Mouse (Mus musculus) ES-E14 (cell line): ENCODE data around the gene Pik3ap1. TPM values are rescaled to one million over a fixed set of nuclear protein-coding genes. Genes with fewer than 3 reads are reported as not detected.
A peak's percentile ranks its signal among the peaks of the same experiment; 100 is the strongest.

Experiments used
- DNase-seq: peaks from one replicate; pipeline ENCODE4 v3.0.0-alpha.2; 2013; ENCODE audit warnings: low read depth, low spot score
- H3K27ac ChIP-seq: 2 replicates; pipeline ENCODE4 v1.5.1; 2012; ENCODE audit warnings: low read depth, mild to moderate bottlenecking, low read length, moderate library complexity, mixed read lengths; ENCODE audit not compliant: poor library complexity, insufficient read depth, severe bottlenecking
- H3K36me3 ChIP-seq: 2 replicates; pipeline ENCODE4 v1.6.1; 2012; ENCODE audit warnings: mild to moderate bottlenecking, low read length, moderate library complexity, mixed read lengths; ENCODE audit not compliant: control insufficient read depth, poor library complexity, insufficient read depth, severe bottlenecking
- H3K4me1 ChIP-seq, 2 experiments: fragments of 150-350 bp in 1 of 2; sonication (generic) in 1 of 2; 2 replicates each; pipeline ENCODE4 v1.6.1; 2012; ENCODE audit warnings: low read length in 2 of 2, mild to moderate bottlenecking in 1 of 2, mixed read lengths in 1 of 2; ENCODE audit not compliant: control insufficient read depth in 2 of 2, insufficient read depth in 2 of 2, poor library complexity in 1 of 2
- H3K4me3 ChIP-seq, 2 experiments: fragments of 150-350 bp in 1 of 2; sonication (generic) in 1 of 2; 2 replicates each; pipeline ENCODE4 v1.5.1; 2012; ENCODE audit warnings: low read length in 2 of 2, low read depth in 1 of 2, mild to moderate bottlenecking in 1 of 2, mixed read lengths in 1 of 2; ENCODE audit not compliant: insufficient read depth in 1 of 2, poor library complexity in 1 of 2, severe bottlenecking in 1 of 2
- H3K9ac ChIP-seq: 2 replicates; pipeline ENCODE4 v1.6.1; 2012; ENCODE audit warnings: low read depth, mild to moderate bottlenecking, low read length, mixed read lengths; ENCODE audit not compliant: poor library complexity, insufficient read depth, severe bottlenecking
- H3K9me3 ChIP-seq: fragments of 150-350 bp; sonication (generic); 2 replicates; pipeline ENCODE4 v1.6.1; 2012; ENCODE audit warnings: low read depth, mild to moderate bottlenecking, low read length; ENCODE audit not compliant: control insufficient read depth, insufficient read depth
- CHD2 ChIP-seq: IDR thresholded peaks from 2 replicates; pipeline ENCODE4 v1.6.1; 2014; ENCODE audit warnings: mild to moderate bottlenecking, low read depth, low read length, inconsistent platforms
- HCFC1 ChIP-seq: IDR thresholded peaks from 2 replicates; pipeline ENCODE4 v1.6.1; 2012; ENCODE audit warnings: low read length, inconsistent platforms, borderline replicate concordance; ENCODE audit not compliant: insufficient read depth
- MAFK ChIP-seq: IDR thresholded peaks from 2 replicates; pipeline ENCODE4 v1.6.1; 2014; ENCODE audit warnings: mild to moderate bottlenecking, low read depth, low read length, inconsistent platforms; ENCODE audit not compliant: insufficient read depth
- ZC3H11A ChIP-seq: IDR thresholded peaks from 2 replicates; pipeline ENCODE4 v1.6.1; 2012; ENCODE audit warnings: low read depth, mild to moderate bottlenecking, inconsistent platforms, low read length, borderline replicate concordance
- ZNF384 ChIP-seq: IDR thresholded peaks from 2 replicates; pipeline ENCODE4 v1.6.1; 2012; ENCODE audit warnings: low read depth, low read length, inconsistent platforms
- in situ Hi-C, 2 experiments: fragments of 600-800 bp; cut with MboI; formaldehyde crosslinking; loops; one replicate each; pipeline ENCODE4 v1.15.1; 2025; ENCODE audit warnings: low sequenced_read_pairs in 2 of 2, inconsistent platforms in 1 of 2; ENCODE audit not compliant: unreplicated experiment in 2 of 2
- total RNA-seq: library from RNA; depleted of rRNA; stranded (reverse); fragments of 300-350 nt; gene quantifications from 2 replicates; pipeline ENCODE4 v1.2.3, GENCODE M21; 2012

Gene Pik3ap1
- total RNA-seq, 1 experiment = 1.1 TPM

- H3K9me3 ChIP-seq = no peaks in the 10 kb centered on the region
- H3K4me3 ChIP-seq = no peak overlapping the region
- H3K4me1 ChIP-seq = no peaks in the 10 kb centered on the region
- in situ Hi-C loops = no loop called here
- DNase-seq = no peak
- TF ChIP-seq CHD2 = no peak
- no peak for TF ChIP-seq ZC3H11A
- H3K27ac ChIP-seq = no peak overlapping the region
- H3K36me3 ChIP-seq = no peaks in the 10 kb centered on the region
- no peak overlapping the region for H3K9ac ChIP-seq
These were observed 18.6 kb downstream of the Pik3ap1 start for GRCm38 (mm10) chr19:41366192-41366853.

- no peaks in the 10 kb centered on the region for H3K9me3 ChIP-seq
- no peak for DNase-seq
- no peaks in the 10 kb centered on the region for H3K36me3 ChIP-seq
- H3K4me1 ChIP-seq = no peaks in the 10 kb centered on the region
- H3K9ac ChIP-seq = no peak overlapping the region
- TF ChIP-seq ZNF384 (no peak), HCFC1 (no peak), CHD2 (no peak), MAFK (no peak), ZC3H11A (no peak)
- in situ Hi-C loops = no loop called here
- H3K4me3 ChIP-seq = no peak overlapping the region
- H3K27ac ChIP-seq = no peak overlapping the region
These were observed 19.3 kb downstream of the Pik3ap1 start for GRCm38 (mm10) chr19:41365570-41365969.

DNA sequence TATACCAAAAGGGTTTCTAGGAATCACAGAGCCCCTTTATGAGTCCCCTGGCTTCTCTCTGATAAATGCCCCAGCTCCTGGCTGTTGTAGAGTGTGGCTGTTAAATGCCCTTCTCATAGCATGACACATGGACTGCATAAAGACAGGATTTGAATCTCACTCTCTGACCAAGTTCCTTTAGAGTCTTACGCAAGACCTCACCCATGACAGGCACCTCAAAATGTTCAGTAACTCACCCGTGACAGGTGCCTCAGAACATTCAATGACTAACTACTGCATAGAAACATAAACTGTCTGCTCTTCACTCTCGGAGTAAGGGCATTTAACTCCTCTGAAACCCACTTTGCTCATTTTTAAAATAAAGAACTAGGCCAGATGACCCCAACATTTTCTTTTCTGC, 20.4 kb downstream of the Pik3ap1 start:
- no peak for DNase-seq
- H3K4me1 ChIP-seq = no peaks in the 10 kb centered on the region
- H3K36me3 ChIP-seq = no peaks in the 10 kb centered on the region
- H3K9ac ChIP-seq = no peak overlapping the region
- in situ Hi-C loops = no loop called here
- no peak overlapping the region for H3K27ac ChIP-seq
- no peak for TF ChIP-seq CHD2
- no peak for TF ChIP-seq ZC3H11A
- TF ChIP-seq MAFK = no peak
- TF ChIP-seq HCFC1 = no peak
- no peak for TF ChIP-seq ZNF384
- H3K4me3 ChIP-seq = no peak overlapping the region
- H3K9me3 ChIP-seq = no peaks in the 10 kb centered on the region

DNA sequence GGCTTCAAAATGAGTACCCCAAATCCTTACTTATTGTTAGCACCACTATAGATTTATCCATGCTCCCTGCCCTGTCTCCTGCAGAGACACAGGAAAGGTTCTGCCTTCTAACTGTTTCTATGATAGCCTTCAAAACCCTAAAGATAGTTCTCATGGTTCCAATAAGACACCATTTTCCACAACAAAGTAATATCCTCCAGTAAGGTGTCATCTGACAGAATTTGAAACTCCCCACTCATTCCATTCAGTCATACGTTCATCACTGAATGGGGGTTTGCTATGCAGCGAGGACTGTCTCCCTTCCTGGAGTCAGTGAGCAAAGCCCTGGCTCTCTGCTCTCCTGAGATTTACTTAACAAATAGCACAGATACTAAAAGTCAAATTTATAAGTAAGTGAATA, 21.9 kb downstream of the Pik3ap1 start:
- TF ChIP-seq ZNF384 = no peak
- TF ChIP-seq ZC3H11A = no peak
- TF ChIP-seq MAFK = no peak
- no peak for TF ChIP-seq CHD2
- no peak for TF ChIP-seq HCFC1
- H3K9me3 ChIP-seq = no peaks in the 10 kb centered on the region
- in situ Hi-C loops = no loop called here
- H3K36me3 ChIP-seq = no peaks in the 10 kb centered on the region
- H3K9ac ChIP-seq = no peak overlapping the region
- H3K4me1 ChIP-seq = no peaks in the 10 kb centered on the region
- DNase-seq = no peak
- H3K27ac ChIP-seq = no peak overlapping the region
- no peak overlapping the region for H3K4me3 ChIP-seq

DNA sequence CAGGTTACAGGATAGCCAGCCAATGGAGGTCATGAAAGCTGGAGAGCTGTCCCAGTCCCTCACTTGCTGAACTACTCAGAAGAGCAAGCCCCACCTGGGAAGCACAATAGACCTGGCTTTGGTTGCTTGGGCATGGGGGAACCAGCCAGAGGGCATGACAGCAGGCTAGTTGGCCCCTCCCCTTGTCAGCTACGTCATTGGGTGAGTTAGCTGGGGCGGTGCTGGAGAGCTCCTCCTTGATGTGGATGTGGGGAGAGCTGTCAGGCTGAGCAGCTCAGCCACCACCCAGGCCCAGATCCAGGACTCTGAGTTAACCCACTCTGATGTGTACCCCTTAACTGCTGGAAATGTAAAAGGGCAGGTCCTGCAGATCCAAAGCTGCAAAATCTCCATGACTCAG, 24.4 kb downstream of the Pik3ap1 start:
- TF ChIP-seq MAFK (no peak), ZNF384 (no peak)
- in situ Hi-C loops = no loop called here
- Histone ChIP-seq H3K4me3 (no peak overlapping the region), H3K27ac (no peak overlapping the region), H3K4me1 (no peaks in the 10 kb centered on the region), H3K36me3 (no peaks in the 10 kb centered on the region), H3K9ac (no peak overlapping the region), H3K9me3 (no peaks in the 10 kb centered on the region)
- DNase-seq = peak; percentile 28
